Mouse (Mus musculus): ENCODE measurements around the gene Foxp1. TPM values are rescaled to one million over a fixed set of nuclear protein-coding genes. Genes with fewer than 3 reads are reported as not detected.

Foxp1 gene
- total RNA-seq, 2 experiments from 2014 or later, result 88.5 to 93.5 TPM

GRCm38 (mm10) chr6:99091799-99092198, 430.7 kb downstream of the Foxp1 start:
- Histone ChIP-seq H3K27ac (no peak overlapping the region), H3K4me3 (no peak overlapping the region)
- no peak for TF ChIP-seq CTCF (conservative IDR thresholded peaks at IDR 0.05)
- DNase-seq (ENCODE audit: low spot score in 2 of 2), result no peak

- DNase-seq (ENCODE audit: low spot score in 2 of 2), result no peak
- TF ChIP-seq CTCF (conservative IDR thresholded peaks at IDR 0.05), result no peak
- no peak overlapping the region for H3K4me3 ChIP-seq
- H3K27ac ChIP-seq, result no peak overlapping the region
These were observed 434.9 kb downstream of the Foxp1 start for GRCm38 (mm10) chr6:99087598-99087997.

GRCm38 (mm10) chr6:99084956-99085355, 437.6 kb downstream of the Foxp1 start:
- no peak for DNase-seq (ENCODE audit: low spot score in 2 of 2)
- Histone ChIP-seq H3K4me3 (no peak overlapping the region), H3K27ac (no peak overlapping the region)
- no peak for TF ChIP-seq CTCF (conservative IDR thresholded peaks at IDR 0.05)

- TF ChIP-seq CTCF (conservative IDR thresholded peaks at IDR 0.05), result no peak
- Histone ChIP-seq H3K4me3 (no peak overlapping the region), H3K27ac (no peak overlapping the region)
- no peak for DNase-seq (ENCODE audit: low spot score in 2 of 2)
These were observed 441.3 kb downstream of the Foxp1 start for GRCm38 (mm10) chr6:99081259-99081658.

GRCm38 (mm10) chr6:99079041-99079835, 443.3 kb downstream of the Foxp1 start:
- H3K27ac ChIP-seq, result peak overlapping the region; percentile 14; the same call in 1 of the 2 replicates
- H3K4me3 ChIP-seq, result no peak overlapping the region
- DNase-seq (ENCODE audit: low spot score in 2 of 2), result peak in 1 of 2 experiments; percentile 34
- no peak for TF ChIP-seq CTCF (conservative IDR thresholded peaks at IDR 0.05)

- H3K27ac ChIP-seq, result no peak overlapping the region
- no peak for DNase-seq (ENCODE audit: low spot score in 2 of 2)
- TF ChIP-seq CTCF (conservative IDR thresholded peaks at IDR 0.05), result no peak
- no peak overlapping the region for H3K4me3 ChIP-seq
These were observed 444.4 kb downstream of the Foxp1 start for GRCm38 (mm10) chr6:99078089-99078488.

- TF ChIP-seq CTCF (conservative IDR thresholded peaks at IDR 0.05), result no peak
- Histone ChIP-seq H3K4me3 (no peak overlapping the region), H3K27ac (no peak overlapping the region)
- no peak for DNase-seq (ENCODE audit: low spot score in 2 of 2)
These were observed 448.9 kb downstream of the Foxp1 start for GRCm38 (mm10) chr6:99073303-99074271.

GRCm38 (mm10) chr6:99070710-99071109, 451.8 kb downstream of the Foxp1 start:
- DNase-seq (ENCODE audit: low spot score in 2 of 2), result no peak
- no peak for TF ChIP-seq CTCF (conservative IDR thresholded peaks at IDR 0.05)
- no peak overlapping the region for H3K27ac ChIP-seq
- no peak overlapping the region for H3K4me3 ChIP-seq

GRCm38 (mm10) chr6:99069726-99070125, 452.8 kb downstream of the Foxp1 start:
- no peak overlapping the region for H3K27ac ChIP-seq
- TF ChIP-seq CTCF (conservative IDR thresholded peaks at IDR 0.05), result no peak
- H3K4me3 ChIP-seq, result no peak overlapping the region
- no peak for DNase-seq (ENCODE audit: low spot score in 2 of 2)

- H3K4me3 ChIP-seq, result no peak overlapping the region
- DNase-seq (ENCODE audit: low spot score in 2 of 2), result no peak
- TF ChIP-seq CTCF (conservative IDR thresholded peaks at IDR 0.05), result no peak
These were observed 456.8 kb downstream of the Foxp1 start for GRCm38 (mm10) chr6:99065569-99066353.

GRCm38 (mm10) chr6:99063982-99064484, 458.5 kb downstream of the Foxp1 start:
- TF ChIP-seq CTCF (conservative IDR thresholded peaks at IDR 0.05), result no peak
- Histone ChIP-seq H3K27ac (no peak overlapping the region), H3K4me3 (no peak overlapping the region)
- DNase-seq (ENCODE audit: low spot score in 2 of 2), result no peak

More at GRCm38 (mm10) chr6:99065569-99066353, 456.8 kb downstream of the Foxp1 start:
- no peak overlapping the region for H3K27ac ChIP-seq

GRCm38 (mm10) chr6:99062931-99063330, 459.6 kb downstream of the Foxp1 start:
- no peak for TF ChIP-seq CTCF (conservative IDR thresholded peaks at IDR 0.05)
- no peak for DNase-seq (ENCODE audit: low spot score in 2 of 2)
- no peak overlapping the region for H3K4me3 ChIP-seq
- H3K27ac ChIP-seq, result no peak overlapping the region

Measured in layer of hippocampus, adult 2 months (tissue).